Mouse (Mus musculus): ENCODE results near the gene Rbm47. TPM values are rescaled to one million over a fixed set of nuclear protein-coding genes. Genes with fewer than 3 reads are reported as not detected.

The Rbm47 gene
- polyA plus RNA-seq, 1 experiment from 2014 or later, result 1.5 TPM

DNA sequence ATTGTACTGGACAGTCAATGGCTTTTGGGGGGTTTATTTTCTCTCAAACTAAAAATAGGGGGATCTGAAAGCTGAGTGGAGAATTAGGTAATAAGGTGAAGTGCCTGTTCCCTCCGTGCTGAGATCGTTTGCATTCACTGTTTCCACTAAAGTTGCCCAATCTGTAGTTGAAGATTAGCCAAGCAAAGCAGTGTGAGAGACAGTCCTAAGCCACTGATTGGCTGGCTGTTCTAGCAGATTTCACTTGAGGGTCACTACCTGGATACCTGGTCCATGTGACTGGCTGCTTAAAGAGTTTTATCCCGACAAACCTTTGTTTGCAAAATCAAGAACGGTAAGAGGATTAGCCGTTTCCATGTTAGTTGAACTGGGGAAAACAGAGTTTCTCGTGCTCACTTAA is 58.7 kb downstream of the Rbm47 start:
- H3K9me3 ChIP-seq, result no peaks in the 10 kb centered on the region
- H3K27me3 ChIP-seq, result no peaks in the 10 kb centered on the region; the same call in 1 of the 2 replicates
- H3K27ac ChIP-seq (replicated peaks), result no peak overlapping the region
- H3K9ac ChIP-seq, result no peak overlapping the region
- WGBS, result 49% methylated on average over 6 of the region's 6 CpGs
- ATAC-seq (ENCODE audit: low read depth), result no peak
- H3K4me3 ChIP-seq, result no peak overlapping the region
- no peak overlapping the region for H3K4me2 ChIP-seq
- H3K4me1 ChIP-seq (replicated peaks), result no peaks in the 10 kb centered on the region
- H3K36me3 ChIP-seq, result no peaks in the 10 kb centered on the region

DNA sequence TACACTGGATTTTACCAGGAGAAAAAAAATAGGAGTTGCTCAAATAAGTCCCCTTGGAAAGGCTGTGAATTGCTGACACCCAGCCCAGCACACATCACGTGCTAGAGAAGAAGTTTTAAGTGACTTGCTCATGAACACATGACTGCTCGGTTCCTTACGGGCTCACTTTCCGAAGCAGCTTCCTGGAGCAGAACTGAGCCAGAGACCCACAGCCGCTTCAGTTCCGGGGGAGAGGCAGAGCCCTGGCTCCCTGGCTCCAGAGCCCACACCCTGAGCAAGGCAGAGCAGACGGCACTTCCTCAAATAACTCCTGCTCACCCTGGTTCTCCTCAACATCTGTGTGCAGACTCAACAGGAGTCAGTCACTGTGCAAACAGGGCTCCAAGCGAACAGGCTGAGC is 60.9 kb downstream of the Rbm47 start:
- H3K4me2 ChIP-seq, result no peak overlapping the region
- no peak for ATAC-seq (ENCODE audit: low read depth)
- H3K27ac ChIP-seq (replicated peaks), result no peak overlapping the region
- H3K4me3 ChIP-seq, result no peak overlapping the region
- H3K9ac ChIP-seq, result no peak overlapping the region
- H3K27me3 ChIP-seq, result no peaks in the 10 kb centered on the region; the same call in 1 of the 2 replicates
- no peaks in the 10 kb centered on the region for H3K36me3 ChIP-seq
- 76% methylated on average over 8 of the region's 8 CpGs for WGBS
- H3K9me3 ChIP-seq, result no peaks in the 10 kb centered on the region
- H3K4me1 ChIP-seq (replicated peaks), result no peaks in the 10 kb centered on the region

DNA sequence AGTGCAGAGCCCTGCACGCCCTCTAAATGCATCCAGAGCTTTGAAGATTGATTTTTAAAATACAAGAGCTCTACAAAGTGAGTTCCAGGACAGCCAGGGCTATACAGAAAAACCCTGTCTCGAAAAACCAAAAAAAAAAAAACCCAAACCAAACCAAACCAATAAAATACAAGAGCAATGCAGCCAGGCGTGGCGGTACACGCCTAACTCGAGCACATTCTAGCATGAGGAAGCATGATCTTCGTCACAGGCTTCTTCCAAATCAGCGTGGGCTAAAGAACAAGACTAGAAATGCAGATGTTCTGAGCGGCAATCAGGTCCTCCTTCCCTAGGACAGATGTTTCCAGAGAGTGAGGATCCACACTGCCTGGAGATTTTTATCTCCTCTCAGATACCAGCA is 66.5 kb downstream of the Rbm47 start:
- WGBS, result 90% methylated on average over 9 of the region's 9 CpGs
- Histone ChIP-seq H3K36me3 (no peaks in the 10 kb centered on the region), H3K4me3 (no peak overlapping the region), H3K4me2 (no peak overlapping the region), H3K9me3 (no peaks in the 10 kb centered on the region), H3K27me3 (no peaks in the 10 kb centered on the region), H3K4me1 (replicated peaks) (no peaks in the 10 kb centered on the region), H3K9ac (no peak overlapping the region), H3K27ac (replicated peaks) (no peak overlapping the region)
- no peak for ATAC-seq (ENCODE audit: low read depth)

DNA sequence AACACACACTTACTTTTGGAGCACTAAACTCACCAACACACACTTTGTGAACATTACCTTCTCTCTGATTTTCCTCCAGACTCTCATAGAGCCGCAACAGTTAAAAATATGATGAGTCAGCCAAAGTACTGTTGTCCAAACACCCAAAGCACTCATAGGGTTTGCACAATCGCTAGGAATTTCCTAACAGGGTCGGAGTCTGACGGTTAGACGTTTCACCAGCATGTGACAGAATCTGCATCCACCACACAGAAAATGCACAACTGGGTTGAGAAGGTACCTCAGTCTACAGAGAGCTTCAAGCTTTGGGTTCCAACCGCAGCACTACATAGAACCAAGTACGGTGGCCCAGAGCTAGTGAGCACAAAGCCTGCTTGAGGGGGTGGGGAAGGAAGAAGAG is 67.0 kb downstream of the Rbm47 start:
- Histone ChIP-seq H3K36me3 (no peaks in the 10 kb centered on the region), H3K4me3 (no peak overlapping the region), H3K27ac (replicated peaks) (no peak overlapping the region), H3K4me1 (replicated peaks) (no peaks in the 10 kb centered on the region), H3K9me3 (no peaks in the 10 kb centered on the region), H3K9ac (no peak overlapping the region), H3K27me3 (no peaks in the 10 kb centered on the region), H3K4me2 (no peak overlapping the region)
- ATAC-seq (ENCODE audit: low read depth), result no peak
- WGBS, result 89% methylated on average over 7 of the region's 7 CpGs

DNA sequence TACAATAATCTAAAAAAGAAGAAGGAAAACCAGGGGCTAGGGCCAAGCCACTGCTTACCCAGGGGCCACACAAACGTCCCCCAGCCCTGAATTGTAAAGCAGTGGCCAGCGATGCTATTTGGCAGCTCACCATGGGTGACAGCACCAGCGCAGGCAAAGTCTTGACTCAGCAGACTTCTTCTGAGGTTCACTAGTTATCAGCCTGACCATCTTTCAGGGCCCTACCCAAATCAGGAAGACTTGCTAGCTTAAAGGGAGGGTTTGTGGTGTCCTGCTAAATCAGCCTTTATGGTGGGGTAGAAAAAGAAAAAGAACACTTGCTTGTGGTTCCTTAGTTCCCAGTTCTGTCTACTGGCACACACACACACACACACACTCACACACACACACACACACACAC is 67.6 kb downstream of the Rbm47 start:
- Histone ChIP-seq H3K4me2 (no peak overlapping the region), H3K4me3 (no peak overlapping the region), H3K27me3 (no peaks in the 10 kb centered on the region), H3K9ac (no peak overlapping the region), H3K9me3 (no peaks in the 10 kb centered on the region), H3K4me1 (replicated peaks) (no peaks in the 10 kb centered on the region), H3K36me3 (no peaks in the 10 kb centered on the region), H3K27ac (replicated peaks) (no peak overlapping the region)
- no peak for ATAC-seq (ENCODE audit: low read depth)
- 88% methylated on average over 3 of the region's 3 CpGs for WGBS

DNA sequence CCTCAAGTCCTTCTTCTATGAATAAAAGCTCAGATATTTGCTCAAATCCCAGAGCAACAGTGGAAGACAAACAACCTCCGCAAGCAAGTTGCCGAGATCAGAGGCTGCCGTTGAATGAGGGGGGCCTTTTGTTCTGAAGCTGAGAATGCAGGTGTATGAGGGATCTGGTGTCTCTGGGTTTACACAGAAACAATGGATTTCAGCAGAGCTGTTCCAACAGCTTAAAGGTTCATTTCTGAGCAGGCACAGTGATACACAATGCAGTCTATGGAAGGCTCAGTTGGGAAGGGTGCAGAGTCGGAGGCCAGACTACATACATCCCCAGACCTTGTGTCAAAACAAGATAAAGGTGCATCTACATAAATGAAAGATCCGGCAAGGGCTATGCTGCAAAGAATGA is 69.5 kb downstream of the Rbm47 start:
- WGBS, result 82% methylated on average over 5 of the region's 5 CpGs
- H3K9ac ChIP-seq, result no peak overlapping the region
- H3K4me1 ChIP-seq (replicated peaks), result no peaks in the 10 kb centered on the region
- no peak for ATAC-seq (ENCODE audit: low read depth)
- no peaks in the 10 kb centered on the region for H3K36me3 ChIP-seq
- H3K4me2 ChIP-seq, result no peak overlapping the region
- H3K27ac ChIP-seq (replicated peaks), result no peak overlapping the region
- H3K9me3 ChIP-seq, result no peaks in the 10 kb centered on the region
- no peak overlapping the region for H3K4me3 ChIP-seq
- no peaks in the 10 kb centered on the region for H3K27me3 ChIP-seq

DNA sequence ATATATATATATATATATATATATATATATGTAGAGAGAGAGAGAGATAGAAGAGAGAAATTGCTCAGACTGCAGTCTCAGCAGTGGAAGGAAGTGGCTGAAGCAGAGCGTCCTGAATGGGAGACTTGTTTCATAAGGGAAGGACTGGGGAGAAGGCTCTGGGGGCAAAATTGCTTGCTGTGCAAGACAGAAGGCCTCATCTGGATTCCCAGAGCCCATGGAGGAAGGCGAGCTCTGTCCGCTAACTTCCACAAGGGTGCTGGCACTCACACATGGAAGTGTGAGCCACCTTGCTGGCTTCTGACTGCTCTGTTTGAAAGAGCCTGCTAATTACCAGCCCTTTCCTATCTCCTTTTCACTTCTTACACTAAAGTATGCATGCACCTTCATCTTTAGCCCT is 70.1 kb downstream of the Rbm47 start:
- Histone ChIP-seq H3K4me1 (replicated peaks) (no peaks in the 10 kb centered on the region), H3K36me3 (no peaks in the 10 kb centered on the region), H3K9ac (no peak overlapping the region), H3K4me2 (no peak overlapping the region), H3K4me3 (no peak overlapping the region), H3K27me3 (no peaks in the 10 kb centered on the region), H3K9me3 (no peaks in the 10 kb centered on the region), H3K27ac (replicated peaks) (no peak overlapping the region)
- ATAC-seq (ENCODE audit: low read depth), result no peak
- 88% methylated on average over 3 of the region's 3 CpGs for WGBS

DNA sequence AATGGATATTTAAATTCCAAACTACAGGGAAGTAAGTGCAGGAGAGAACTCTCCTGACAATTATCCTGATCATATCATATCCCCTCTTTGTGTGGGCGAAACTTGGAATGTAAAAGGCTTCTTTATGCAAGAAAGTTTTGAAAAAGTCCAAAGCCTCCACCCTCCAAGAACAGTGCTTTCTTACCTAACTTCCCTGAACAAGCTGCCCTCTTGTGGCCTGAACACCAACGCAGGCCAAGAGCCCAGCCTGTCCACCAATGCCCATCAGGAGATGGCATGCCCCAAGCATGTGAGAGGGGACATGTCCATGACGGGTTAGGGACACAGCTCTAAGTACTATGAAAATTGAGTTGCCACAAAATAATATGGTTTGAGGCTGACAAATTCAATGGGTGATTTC is 71.3 kb downstream of the Rbm47 start:
- Histone ChIP-seq H3K27me3 (no peaks in the 10 kb centered on the region), H3K4me1 (replicated peaks) (no peaks in the 10 kb centered on the region), H3K9ac (no peak overlapping the region), H3K9me3 (no peaks in the 10 kb centered on the region), H3K4me3 (no peak overlapping the region), H3K36me3 (no peaks in the 10 kb centered on the region), H3K27ac (replicated peaks) (no peak overlapping the region), H3K4me2 (no peak overlapping the region)
- 79% methylated on average over 3 of the region's 3 CpGs for WGBS
- no peak for ATAC-seq (ENCODE audit: low read depth)

DNA sequence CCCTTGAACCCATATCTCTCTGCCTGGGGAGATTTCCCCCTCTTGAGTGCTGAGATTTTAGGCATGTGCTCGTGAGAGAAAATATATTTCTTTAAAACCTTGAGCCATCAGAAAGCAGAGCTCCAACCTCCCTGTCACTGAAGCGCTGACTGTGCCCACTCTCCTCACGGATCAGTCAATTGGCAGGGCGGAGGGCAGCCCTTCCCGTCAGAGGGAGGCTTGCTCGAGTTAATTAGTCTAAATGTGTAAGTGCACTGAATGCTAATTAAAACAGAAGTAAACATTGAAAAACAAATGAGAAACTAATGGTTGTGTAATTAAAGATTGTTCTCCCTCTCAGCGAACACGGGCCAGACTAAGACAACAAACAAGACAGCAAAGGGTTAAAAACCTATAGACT is 72.6 kb downstream of the Rbm47 start:
- Histone ChIP-seq H3K4me2 (no peak overlapping the region), H3K36me3 (no peaks in the 10 kb centered on the region), H3K9ac (no peak overlapping the region), H3K27ac (replicated peaks) (no peak overlapping the region), H3K4me3 (no peak overlapping the region), H3K27me3 (no peaks in the 10 kb centered on the region), H3K9me3 (no peaks in the 10 kb centered on the region), H3K4me1 (replicated peaks) (no peaks in the 10 kb centered on the region)
- 66% methylated on average over 8 of the region's 8 CpGs for WGBS
- no peak for ATAC-seq (ENCODE audit: low read depth)

DNA sequence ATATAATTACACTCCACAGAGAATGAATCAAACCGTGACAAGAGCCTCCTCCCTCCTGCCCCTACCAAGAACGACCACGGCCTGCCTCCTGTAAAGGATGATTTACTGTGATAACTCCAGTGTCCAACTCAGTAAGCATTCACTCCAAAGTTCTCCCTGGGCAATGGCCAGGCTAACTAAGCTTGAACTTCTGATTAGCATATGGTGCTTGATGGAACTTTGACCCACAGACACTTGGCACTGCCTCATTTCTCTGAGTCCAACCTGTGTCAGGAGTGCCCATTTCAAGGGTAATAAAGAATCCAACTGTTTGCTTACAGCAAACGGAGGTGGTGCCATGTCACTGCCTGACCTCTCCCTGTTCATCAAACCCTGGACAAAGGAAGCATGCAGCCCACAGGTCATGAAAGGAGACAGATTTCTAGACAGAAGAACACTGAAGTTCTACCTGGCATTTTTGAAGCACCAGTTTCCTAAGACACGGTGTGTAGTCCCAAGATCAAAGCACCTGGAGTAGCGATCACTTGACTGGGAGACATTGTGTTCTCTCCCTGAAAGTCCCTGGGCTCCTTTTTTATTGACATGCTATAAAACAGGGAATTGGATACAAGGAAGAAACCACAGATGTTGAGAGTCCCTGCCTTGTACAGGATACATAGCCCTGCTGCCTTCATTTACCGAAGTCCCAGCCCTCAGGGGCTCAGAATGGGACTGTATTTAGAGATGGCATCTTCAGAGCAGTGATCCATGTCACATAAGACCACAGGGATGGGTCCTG is 74.6 kb downstream of the Rbm47 start:
- 34% methylated on average over 7 of the region's 7 CpGs for WGBS
- ATAC-seq (ENCODE audit: low read depth), result no peak
- no peak overlapping the region for H3K4me3 ChIP-seq

DNA sequence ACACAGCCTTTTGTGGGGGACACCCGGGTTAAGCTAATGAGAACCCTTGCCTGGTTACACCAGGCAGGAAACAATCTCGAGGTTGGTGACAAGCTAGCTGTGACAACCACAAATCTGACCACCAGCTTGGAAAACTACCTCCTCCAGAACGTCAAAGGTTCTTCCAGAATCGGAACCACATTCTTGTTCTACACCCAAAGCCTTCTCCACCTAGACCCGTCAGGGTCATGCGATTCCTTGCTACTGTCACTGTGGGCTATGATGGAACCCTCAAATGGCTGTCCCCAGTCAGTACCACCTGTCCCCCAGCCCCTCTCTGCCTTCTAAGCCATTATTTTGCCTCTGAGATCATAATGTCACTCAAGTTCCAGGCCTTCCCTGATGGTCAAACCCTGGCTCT is 76.8 kb downstream of the Rbm47 start:
- Histone ChIP-seq H3K9ac (no peak overlapping the region), H3K4me1 (replicated peaks) (no peaks in the 10 kb centered on the region), H3K36me3 (no peaks in the 10 kb centered on the region), H3K4me3 (no peak overlapping the region), H3K27ac (replicated peaks) (no peak overlapping the region), H3K4me2 (no peak overlapping the region), H3K9me3 (no peaks in the 10 kb centered on the region), H3K27me3 (no peaks in the 10 kb centered on the region)
- no peak for ATAC-seq (ENCODE audit: low read depth)
- 90% methylated on average over 6 of the region's 6 CpGs for WGBS

More for the DNA sequence above, 74.6 kb downstream of the Rbm47 start:
- Histone ChIP-seq H3K9ac (no peak overlapping the region), H3K27me3 (no peaks in the 10 kb centered on the region), H3K9me3 (no peaks in the 10 kb centered on the region), H3K4me1 (replicated peaks) (no peaks in the 10 kb centered on the region), H3K36me3 (no peaks in the 10 kb centered on the region), H3K27ac (replicated peaks) (no peak overlapping the region), H3K4me2 (no peak overlapping the region)

DNA sequence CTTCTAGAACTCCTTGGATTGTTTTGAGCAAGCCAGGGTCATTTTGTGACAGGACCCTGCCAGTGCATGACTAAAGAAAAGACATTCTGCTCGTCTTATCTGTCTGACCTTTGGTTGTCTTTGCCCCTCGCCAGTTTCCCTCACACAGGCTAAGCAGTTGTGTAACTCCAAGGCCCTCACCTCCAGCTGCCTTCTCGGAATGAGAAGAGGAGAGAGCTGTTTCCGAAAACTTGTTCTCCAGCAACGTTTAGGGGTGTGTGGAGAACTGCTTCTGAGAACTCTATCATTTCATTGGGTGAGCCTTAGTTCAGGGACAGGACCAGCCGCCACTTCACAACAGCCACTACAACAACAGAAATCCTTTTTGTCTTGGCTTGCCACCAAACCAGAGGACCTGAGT is 77.8 kb downstream of the Rbm47 start:
- H3K4me3 ChIP-seq, result no peak overlapping the region
- 70% methylated on average over 6 of the region's 6 CpGs for WGBS
- ATAC-seq (ENCODE audit: low read depth), result no peak
- no peaks in the 10 kb centered on the region for H3K36me3 ChIP-seq
- no peaks in the 10 kb centered on the region for H3K4me1 ChIP-seq (replicated peaks)
- H3K4me2 ChIP-seq, result no peak overlapping the region
- no peaks in the 10 kb centered on the region for H3K27me3 ChIP-seq
- H3K9me3 ChIP-seq, result no peaks in the 10 kb centered on the region
- H3K9ac ChIP-seq, result no peak overlapping the region
- H3K27ac ChIP-seq (replicated peaks), result no peak overlapping the region

DNA sequence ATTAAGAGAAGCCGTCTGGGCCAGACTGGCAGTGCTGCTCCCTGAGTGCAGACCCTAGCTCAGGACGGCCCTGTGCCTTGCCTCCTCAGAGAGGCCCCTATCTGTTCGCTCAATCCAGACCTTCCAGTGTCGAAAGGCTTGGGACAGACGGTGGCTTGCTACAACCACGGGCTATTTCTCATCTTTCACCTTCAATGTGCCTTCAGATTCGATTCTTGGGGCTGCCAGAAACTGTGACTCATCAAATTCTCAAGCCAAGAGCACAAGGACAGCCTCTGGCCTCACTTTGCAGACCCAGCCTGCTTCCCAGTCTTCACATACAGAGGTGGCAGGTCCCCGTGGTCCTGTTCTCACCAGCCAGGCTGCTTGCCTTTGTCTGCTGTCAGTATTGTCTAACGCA is 82.9 kb downstream of the Rbm47 start:
- Histone ChIP-seq H3K4me2 (no peak overlapping the region), H3K9me3 (no peaks in the 10 kb centered on the region)
- 71% methylated on average over 9 of the region's 9 CpGs for WGBS

More for the DNA sequence above, 82.9 kb downstream of the Rbm47 start:
- no peaks in the 10 kb centered on the region for H3K36me3 ChIP-seq
- no peaks in the 10 kb centered on the region for H3K4me1 ChIP-seq (replicated peaks)
- H3K4me3 ChIP-seq, result no peak overlapping the region
- ATAC-seq (ENCODE audit: low read depth), result no peak
- H3K9ac ChIP-seq, result no peak overlapping the region
- H3K27ac ChIP-seq (replicated peaks), result no peak overlapping the region
- H3K27me3 ChIP-seq, result no peaks in the 10 kb centered on the region
